Mouse (Mus musculus) small intestine, adult 2 months (tissue): ENCODE results near the gene Krtdap.

Experiments used
- CTCF ChIP-seq: fragments of 200-500 bp; IDR thresholded peaks from 2 replicates; pipeline ENCODE4 v1.5.1; 2012; ENCODE audit warnings: low read depth, mild to moderate bottlenecking, control low read depth, inconsistent platforms, low read length, moderate library complexity, mixed read lengths; ENCODE audit not compliant: insufficient replicate concordance, insufficient read length; ENCODE audit errors: extremely low read depth
- POLR2A ChIP-seq: fragments of 200-500 bp; IDR thresholded peaks from 2 replicates; pipeline ENCODE4 v1.6.1; 2012; ENCODE audit warnings: low read depth, mild to moderate bottlenecking, control low read depth, inconsistent platforms, low read length, moderate library complexity

DNA sequence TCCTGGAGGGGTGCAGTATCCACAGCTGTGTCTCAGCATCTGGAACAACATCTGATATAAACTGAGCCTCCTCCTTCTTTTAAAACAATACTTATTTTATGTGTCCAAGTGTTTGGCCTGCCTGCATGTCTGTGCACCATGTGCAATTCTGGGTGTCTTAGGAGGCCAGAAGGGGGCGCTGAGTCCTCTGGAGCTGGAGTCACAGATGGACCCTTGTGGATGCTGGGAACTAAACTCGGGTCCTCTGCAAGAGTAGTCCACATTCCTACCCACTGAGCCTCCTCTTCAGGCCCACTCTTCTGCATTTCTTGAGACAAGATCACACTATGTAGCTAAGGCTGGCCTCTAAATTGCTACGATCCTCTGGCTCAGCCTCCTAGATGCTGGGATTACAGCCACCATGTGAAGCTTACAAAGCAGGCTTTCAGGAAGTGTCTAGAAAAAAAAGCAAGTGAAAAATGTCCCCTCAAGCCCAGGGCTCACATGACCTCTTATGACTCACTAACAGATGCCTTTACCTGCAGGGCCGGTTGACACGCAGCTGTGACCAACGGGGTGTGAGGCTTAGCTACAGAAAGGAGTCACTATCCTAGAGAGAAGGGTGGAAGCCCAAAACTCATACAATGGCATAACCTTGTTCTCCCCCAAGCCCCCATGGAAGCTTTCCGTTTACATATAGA is 40.0 kb upstream of the Krtdap start:
- TF ChIP-seq POLR2A = no peak
- TF ChIP-seq CTCF = no peak
